Mouse (Mus musculus) neutrophil, adult 5-6 weeks (primary cell): ENCODE results near the gene Add3. TPM values are rescaled to one million over a fixed set of nuclear protein-coding genes. Genes with fewer than 3 reads are reported as not detected.

Experiments used
- ATAC-seq: fragments of 151-379, 151-347 bp; 2 replicates; pipeline ENCODE4 v1.8.0; 2017; ENCODE audit warnings: mild to moderate bottlenecking, moderate TSS enrichment; ENCODE audit not compliant: insufficient number of reproducible peaks, poor library complexity, low FRiP score, severe bottlenecking; ENCODE audit errors: extremely low read depth
- total RNA-seq: library from RNA; stranded (forward); fragments of 200-1000 nt; gene quantifications from 2 replicates; pipeline ENCODE4 v1.2.3, GENCODE M21; 2017

Gene Add3
- total RNA-seq, 1 experiment from 2014 or later: 420 TPM

DNA sequence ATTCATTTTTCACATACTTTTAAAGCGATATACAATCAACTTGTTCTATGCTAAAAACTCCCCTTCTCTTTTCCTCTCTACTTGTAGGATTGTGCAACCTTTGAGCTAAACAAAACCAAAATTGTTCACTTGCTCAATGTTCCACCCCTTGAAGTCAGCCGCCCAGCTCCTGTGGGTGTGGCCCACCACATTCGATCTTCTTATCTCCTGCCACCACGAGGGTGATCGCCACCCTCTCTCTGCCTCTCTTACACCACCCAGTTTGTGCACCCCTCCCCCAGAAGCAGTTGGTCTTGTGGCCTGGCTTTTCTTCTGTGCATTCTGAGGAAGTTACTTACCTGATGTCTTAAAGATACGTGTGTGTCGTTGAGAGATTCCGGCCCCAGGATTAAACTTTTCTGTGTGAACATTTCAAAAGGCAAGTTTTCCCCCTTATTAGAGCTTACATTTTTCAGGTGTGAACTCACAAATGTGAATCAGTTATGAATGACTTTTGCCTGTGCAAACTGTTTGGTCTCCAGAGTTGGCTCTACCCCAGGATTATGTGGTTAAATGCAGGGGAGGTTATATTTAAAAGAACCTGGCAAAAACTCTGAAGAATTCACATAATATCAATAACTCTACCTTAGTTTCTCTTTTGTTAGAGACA, 45.4 kb downstream of the Add3 start:
- peak; percentile 82 for ATAC-seq

- ATAC-seq: no peak
Observed at GRCm38 (mm10) chr19:53186456-53186855, 46.2 kb downstream of the Add3 start.

DNA sequence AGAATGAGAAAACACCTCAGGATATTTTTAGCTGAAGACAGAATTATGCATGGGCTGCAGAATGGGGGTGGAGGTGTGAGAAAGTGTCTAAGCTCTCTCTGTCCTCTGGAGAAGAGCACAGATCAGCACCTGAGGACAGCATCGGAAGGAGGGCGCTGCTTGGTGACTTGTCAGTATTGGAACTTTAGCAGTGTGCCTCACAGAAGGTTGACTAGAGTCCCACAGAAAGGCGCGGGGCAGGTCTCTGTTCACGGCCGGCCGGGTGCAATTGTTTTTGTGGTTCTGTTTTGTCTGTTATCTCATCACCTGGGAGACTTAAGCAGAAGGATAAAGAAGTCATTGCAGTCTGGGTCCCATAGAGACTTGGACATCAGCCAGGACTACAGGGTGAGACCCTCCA, 47.3 kb downstream of the Add3 start:
- 0 out of 2 replicates have a peak, but pooled peaks have one; percentile 17 for ATAC-seq

DNA sequence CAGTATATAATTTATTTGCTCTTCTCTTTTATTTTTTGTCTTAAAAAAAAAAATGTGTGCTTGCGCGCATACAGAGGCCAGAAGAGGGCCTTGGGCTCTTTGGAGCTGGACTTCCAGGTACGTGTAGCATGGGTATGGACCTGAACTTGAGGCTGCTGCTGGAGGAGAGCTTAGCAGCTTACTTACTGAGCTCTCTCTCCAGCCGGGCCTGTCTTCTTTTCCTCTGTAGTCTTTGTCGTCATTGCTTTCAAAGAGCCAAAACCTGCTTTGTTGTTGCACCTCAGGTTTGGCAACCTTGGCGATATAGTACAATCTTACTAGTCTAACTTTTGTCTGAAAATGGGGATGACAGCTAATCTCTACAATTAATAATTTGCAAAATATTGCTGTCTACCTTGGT, 47.9 kb downstream of the Add3 start:
- ATAC-seq: no peak

GRCm38 (mm10) chr19:53188724-53189220, 48.5 kb downstream of the Add3 start:
- no peak for ATAC-seq

- ATAC-seq: no peak
Observed at GRCm38 (mm10) chr19:53189736-53190135, 49.5 kb downstream of the Add3 start.

- ATAC-seq: no peak
Observed at GRCm38 (mm10) chr19:53190232-53190631, 50.0 kb downstream of the Add3 start.

DNA sequence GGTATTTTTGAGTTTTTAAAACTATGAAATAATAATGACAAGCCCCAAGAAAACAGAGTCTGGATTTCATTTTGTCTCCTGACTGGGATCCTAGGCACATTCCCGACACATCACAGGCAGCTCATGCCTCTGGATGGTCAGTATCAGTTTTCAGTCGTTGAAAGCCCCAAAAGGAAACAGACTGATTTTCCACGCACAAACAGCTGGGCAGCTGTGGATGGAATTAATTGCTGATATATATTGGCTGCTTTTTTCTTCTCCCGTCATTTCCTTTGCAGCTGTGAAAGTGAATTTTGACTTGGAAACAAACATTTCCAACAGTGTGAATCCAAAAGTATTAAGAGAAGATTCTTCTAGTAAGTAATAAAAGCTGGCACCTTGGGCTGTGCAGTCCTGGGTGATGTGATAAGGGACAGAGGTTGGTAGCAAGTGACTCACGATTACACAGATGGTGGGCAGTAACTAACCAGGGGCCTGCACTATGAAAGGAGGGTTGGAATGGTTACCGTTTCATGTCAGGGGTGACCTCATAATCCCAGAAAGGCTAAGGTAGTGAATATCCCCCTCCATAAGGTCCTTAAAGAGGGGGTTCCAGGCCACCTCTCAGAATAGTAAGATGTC, 51.7 kb downstream of the Add3 start:
- ATAC-seq: no peak

GRCm38 (mm10) chr19:53193190-53193589, 52.9 kb downstream of the Add3 start:
- ATAC-seq: no peak

- ATAC-seq: peak; percentile 56
Observed at GRCm38 (mm10) chr19:53193964-53194582, 53.8 kb downstream of the Add3 start.

- peak; percentile 18 for ATAC-seq
Observed at GRCm38 (mm10) chr19:53194751-53195520, 54.7 kb downstream of the Add3 start.

DNA sequence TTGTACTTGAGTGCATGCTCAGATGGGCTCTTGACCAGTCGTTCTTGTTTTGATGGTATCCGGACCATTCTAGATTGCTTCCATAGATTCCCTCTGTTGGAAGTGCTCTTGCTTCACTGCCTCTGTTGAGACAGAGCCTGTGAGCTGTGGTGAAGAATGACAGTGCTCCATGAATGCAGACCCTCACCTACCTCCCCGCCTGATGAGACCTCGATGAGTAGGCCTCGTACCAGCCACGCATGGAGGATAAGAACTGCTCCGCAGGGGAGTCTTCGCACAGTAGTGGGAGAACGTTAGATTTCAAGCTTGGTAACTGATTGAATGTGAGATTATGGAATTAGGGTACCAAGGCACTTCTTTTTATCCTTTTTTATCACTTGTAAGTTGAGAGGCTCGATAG, 56.7 kb downstream of the Add3 start:
- ATAC-seq: no peak

- ATAC-seq: no peak
Observed at GRCm38 (mm10) chr19:53197766-53198165, 57.5 kb downstream of the Add3 start.

DNA sequence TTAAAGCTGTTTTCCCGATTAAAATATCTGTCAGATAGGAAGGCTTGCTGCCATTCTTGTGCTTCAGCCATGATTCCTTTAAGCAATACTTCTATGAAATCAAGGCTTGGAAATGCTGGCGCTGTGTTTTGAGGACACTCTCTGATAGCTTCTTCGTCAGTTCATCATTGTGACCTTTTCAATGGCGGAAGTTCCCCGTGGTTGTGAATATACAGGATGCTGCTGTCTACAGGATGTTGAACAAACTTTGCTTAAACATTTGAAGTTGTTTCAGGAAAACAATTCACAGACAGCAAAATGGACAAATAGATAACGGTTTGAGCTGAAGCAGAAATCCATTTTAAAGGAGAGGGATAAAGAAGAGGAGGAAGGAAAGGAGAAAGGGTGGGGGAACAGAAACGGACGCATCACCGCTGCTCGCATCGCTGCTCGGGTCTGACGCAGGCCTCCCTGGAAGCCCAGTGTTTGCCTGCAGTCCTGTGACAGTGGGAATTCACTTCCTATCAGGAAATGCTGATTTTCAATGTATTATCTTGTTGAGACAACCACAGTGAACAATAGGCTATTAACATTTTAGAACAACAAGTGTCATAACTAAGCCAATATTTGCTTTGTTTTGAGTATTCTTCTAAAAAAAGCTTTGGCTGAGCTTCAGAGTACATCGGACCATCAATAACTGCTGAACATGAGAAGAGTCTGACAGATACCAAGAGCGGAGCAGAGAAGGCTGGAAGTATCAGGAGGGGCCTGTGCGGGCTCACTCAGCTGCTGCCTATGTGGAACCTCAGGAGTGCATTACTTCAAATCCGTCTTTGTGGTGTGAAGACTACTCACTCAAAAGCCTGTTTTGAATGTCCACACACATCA, 58.7 kb downstream of the Add3 start:
- no peak for ATAC-seq

DNA sequence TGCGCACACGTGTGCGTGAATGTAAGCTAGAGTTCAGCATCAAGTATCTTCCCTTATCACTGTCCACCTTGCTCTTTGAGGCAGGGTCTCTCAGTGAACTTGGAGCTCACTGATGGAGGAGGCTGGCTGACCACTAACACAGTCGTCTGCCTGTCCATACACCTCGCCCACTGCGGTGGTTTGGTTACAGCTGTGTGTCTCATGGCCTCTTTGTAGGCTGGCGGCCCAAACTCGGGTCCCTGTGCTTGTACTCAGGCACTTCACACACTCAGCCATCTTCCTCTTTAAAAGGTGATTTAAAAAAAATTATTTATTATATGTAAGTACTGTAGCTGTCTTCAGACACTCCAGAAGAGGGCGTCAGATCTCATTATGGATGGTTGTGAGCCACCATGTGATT, 59.5 kb downstream of the Add3 start:
- no peak for ATAC-seq

- no peak for ATAC-seq
Observed at GRCm38 (mm10) chr19:53202116-53202515, 61.9 kb downstream of the Add3 start.

DNA sequence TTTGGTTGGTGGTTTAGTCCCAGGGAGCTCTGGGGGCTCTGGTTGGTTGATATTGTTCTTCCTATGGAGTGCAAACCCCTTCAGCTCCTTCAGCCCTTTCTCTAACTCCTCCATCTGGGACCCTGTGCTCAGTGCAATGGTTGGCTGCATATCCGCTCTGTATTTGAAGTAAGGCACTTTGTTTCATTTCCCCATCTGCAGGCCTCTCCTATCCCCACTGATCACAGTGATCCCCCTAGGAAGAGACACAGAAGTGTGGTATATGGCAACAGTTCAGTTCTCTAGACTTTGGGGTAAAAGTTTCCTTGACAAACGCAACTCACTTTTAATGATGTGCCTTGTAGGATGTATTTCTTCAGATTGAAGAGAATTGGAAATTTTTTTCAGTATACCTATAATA, 66.7 kb downstream of the Add3 start:
- ATAC-seq: no peak

DNA sequence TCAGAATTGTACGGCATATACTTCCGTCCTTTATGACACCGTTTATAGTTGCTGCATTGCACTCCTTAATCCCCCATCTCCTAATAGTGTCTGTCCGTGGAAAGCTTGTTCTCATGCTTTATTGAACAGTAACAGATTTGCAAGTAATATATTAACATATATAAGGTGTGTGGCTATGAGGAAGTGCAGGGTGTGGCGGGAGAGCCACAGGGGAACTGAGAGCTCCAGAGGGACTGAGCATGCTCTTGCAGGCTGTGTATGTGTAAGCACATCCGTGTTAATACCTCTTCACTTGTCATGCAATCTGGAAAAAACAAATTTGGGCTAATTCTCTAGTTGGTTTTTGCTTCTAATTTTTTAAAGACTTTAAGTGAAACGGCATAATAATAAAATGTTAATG, 68.6 kb downstream of the Add3 start:
- ATAC-seq: peak; percentile 69; the same call in 1 of the 2 replicates

- no peak for ATAC-seq
Observed at GRCm38 (mm10) chr19:53210251-53210650, 70.0 kb downstream of the Add3 start.
